Mouse (Mus musculus): ENCODE data around the gene Neurod2. TPM values are rescaled to one million over a fixed set of nuclear protein-coding genes. Genes with fewer than 3 reads are reported as not detected.

The Neurod2 gene
- polyA plus RNA-seq, 1 experiment from 2014 or later, result not detected

DNA sequence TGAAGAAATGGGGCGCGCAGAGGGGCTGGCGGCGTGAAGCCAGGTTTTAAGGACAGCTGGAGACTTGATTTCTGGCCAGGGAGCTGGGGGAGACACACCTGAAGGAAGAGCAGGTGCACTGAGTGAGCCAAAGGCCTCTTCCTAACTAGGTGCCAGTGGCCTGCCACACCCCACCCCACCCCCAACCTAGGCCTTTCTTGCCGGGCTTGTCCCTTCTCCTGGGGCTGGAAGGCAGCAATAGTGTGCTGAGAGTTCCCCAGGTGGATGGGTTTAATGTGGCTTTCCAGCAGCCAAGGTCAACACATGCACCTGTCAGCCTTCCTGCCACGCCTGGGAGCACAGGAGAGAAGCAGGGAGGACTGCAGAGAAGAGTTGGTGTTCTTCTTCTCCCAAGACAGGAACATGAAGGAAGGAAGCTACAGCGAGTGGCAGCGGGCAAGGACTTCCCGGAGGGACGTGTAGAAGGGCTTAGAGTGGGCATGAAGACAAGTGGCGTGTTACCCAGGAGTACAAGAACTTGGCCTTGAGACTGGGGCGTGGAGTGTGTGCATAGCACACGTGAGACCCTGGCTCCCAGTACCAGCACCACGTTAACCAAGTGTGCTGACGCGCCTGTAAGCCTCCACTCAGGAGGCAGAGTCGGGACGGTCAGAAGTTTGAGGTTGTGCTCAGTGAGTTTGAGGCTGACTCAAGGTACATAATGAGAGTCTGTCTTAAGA is 23.0 kb upstream of the Neurod2 start:
- Histone ChIP-seq H3K4me2 (no peak overlapping the region), H3K27ac (no peak overlapping the region)
- 63% methylated on average over 18 of the region's 18 CpGs for WGBS (ENCODE audit: insufficient replicate concordance)

DNA sequence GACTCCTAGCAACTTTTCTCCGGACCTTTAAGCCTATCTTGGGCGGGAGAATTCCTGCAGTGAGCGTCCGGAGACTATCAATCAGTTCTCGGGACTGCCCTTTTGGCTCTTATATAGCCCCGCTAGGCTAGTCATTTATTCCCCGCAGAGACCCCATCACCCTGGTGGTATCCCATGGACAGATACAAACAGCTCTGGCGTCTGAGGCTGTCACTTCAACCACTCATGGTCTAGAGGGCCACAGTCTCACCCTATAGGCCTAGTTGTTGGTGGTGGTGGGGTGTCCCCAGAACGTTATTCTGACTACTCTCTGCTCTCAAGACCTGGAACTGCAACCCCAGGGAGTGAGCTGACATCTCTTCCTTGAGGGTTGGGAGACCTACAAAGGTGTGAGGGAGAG is 19.9 kb upstream of the Neurod2 start:
- no peak overlapping the region for H3K27ac ChIP-seq
- H3K4me3 ChIP-seq (replicated peaks), result no peak overlapping the region
- WGBS (ENCODE audit: insufficient replicate concordance), result 5% methylated on average over 9 of the region's 9 CpGs
- H3K9ac ChIP-seq, result no peak overlapping the region
- peak overlapping the region; percentile 59; the same call in 1 of the 2 replicates for H3K4me2 ChIP-seq
- ATAC-seq (ENCODE audit: low read depth) (no peak), DNase-seq (no peak)
- H3K9me3 ChIP-seq (replicated peaks), result no peaks in the 10 kb centered on the region
- no peaks in the 10 kb centered on the region for H3K36me3 ChIP-seq
- 0 out of 2 replicates have a peak, but pooled peaks cover 9% of the 10 kb centered on the region for H3K4me1 ChIP-seq (replicated peaks)
- H3K27me3 ChIP-seq, result peaks cover 97% of the 10 kb centered on the region

More for the DNA sequence above, 23.0 kb upstream of the Neurod2 start:
- H3K4me3 ChIP-seq (replicated peaks), result no peak overlapping the region
- ATAC-seq (ENCODE audit: low read depth) (no peak), DNase-seq (no peak)
- peaks cover 26% of the 10 kb centered on the region for H3K4me1 ChIP-seq (replicated peaks)
- no peaks in the 10 kb centered on the region for H3K36me3 ChIP-seq
- H3K9me3 ChIP-seq (replicated peaks), result no peaks in the 10 kb centered on the region
- peaks cover 80% of the 10 kb centered on the region for H3K27me3 ChIP-seq
- no peak overlapping the region for H3K9ac ChIP-seq

- Histone ChIP-seq H3K4me1 (replicated peaks) (0 out of 2 replicates have a peak, but pooled peaks cover 9% of the 10 kb centered on the region), H3K4me2 (peak within 1 kb of the TSS; percentile 59), H3K4me3 (replicated peaks) (peak within 1 kb of the TSS; percentile 40), H3K27ac (no peak within 1 kb of the TSS), H3K9ac (no peak within 1 kb of the TSS), H3K27me3 (peaks cover 97% of the 10 kb centered on the region), H3K9me3 (replicated peaks) (no peaks in the 10 kb centered on the region), H3K36me3 (no peaks in the 10 kb centered on the region)
- WGBS (ENCODE audit: insufficient replicate concordance), result 3% methylated on average over 55 of the region's 55 CpGs
- ATAC-seq (ENCODE audit: low read depth), result no peak
- no peak for DNase-seq
These were observed 18.9 kb upstream of the Neurod2 start, which contains the start of gene Ppp1r1b for GRCm38 (mm10) chr11:98348083-98348961. Ppp1r1b (plus strand) TSS chr11:98348404.

DNA sequence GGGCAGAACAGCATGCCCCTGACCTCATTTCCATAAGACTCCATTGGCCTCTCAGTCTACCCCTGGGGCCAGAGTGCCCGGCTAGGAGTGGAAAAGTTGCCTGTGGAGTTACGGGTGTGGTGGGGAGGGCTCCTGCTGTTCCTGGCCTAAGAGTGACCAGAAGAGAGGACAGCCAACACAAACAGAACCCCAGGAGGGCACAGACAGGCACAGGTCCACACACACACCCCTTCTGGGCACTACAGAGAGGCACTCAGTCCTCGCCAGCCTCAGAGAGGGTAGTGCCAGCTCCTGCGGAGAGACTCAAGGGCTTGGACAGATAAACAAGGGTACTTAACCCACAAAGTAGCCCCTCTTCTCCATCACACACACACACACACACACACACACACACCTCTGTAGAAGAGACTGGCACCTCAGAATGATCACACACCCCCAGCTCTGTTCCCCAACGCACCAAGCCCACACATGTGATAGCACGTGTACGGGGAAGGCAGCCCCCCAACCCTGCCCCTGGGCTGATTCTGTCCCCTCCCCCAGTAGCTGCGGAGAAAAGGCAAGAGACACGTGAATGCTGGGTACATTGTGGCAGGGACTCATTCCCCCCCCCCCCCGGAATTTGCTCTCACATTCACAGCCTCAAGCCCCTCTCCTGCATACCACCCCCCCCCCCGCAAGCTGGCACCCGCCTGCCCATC is 18.1 kb upstream of the Neurod2 start:
- peaks cover 94% of the 10 kb centered on the region for H3K27me3 ChIP-seq
- no peaks in the 10 kb centered on the region for H3K9me3 ChIP-seq (replicated peaks)
- ATAC-seq (ENCODE audit: low read depth) (no peak), DNase-seq (no peak)
- no peak overlapping the region for H3K27ac ChIP-seq
- no peak overlapping the region for H3K4me2 ChIP-seq
- H3K36me3 ChIP-seq, result no peaks in the 10 kb centered on the region
- 10% methylated on average over 11 of the region's 12 CpGs for WGBS (ENCODE audit: insufficient replicate concordance)
- peaks cover 12% of the 10 kb centered on the region for H3K4me1 ChIP-seq (replicated peaks)
- no peak overlapping the region for H3K4me3 ChIP-seq (replicated peaks)
- no peak overlapping the region for H3K9ac ChIP-seq

DNA sequence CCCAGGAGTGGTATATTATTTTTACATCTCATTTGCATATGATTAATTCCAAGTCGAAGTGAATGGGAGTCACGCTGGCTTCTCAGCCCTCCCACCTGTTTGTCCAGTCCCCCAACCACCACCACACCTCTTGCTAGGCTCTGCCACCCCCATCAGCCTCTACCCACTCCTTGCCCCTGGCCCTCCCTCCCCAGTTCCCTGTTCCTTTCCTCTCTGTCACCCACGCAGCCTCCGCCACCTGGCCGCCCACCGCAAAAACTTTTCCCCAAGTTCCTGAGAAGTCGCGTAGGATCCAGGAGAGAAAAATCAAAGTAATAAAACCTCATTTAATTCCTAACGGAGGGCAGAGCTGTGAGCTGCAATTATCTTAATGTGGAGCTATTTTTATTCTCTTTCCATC is 16.7 kb upstream of the Neurod2 start:
- Histone ChIP-seq H3K27ac (no peak overlapping the region), H3K4me2 (no peak overlapping the region), H3K27me3 (peaks cover 94% of the 10 kb centered on the region), H3K4me3 (replicated peaks) (no peak overlapping the region), H3K9me3 (replicated peaks) (no peaks in the 10 kb centered on the region), H3K4me1 (replicated peaks) (peaks cover 17% of the 10 kb centered on the region), H3K36me3 (no peaks in the 10 kb centered on the region), H3K9ac (no peak overlapping the region)
- ATAC-seq (ENCODE audit: low read depth) (no peak), DNase-seq (no peak)
- WGBS (ENCODE audit: insufficient replicate concordance), result 18% methylated on average over 9 of the region's 9 CpGs

DNA sequence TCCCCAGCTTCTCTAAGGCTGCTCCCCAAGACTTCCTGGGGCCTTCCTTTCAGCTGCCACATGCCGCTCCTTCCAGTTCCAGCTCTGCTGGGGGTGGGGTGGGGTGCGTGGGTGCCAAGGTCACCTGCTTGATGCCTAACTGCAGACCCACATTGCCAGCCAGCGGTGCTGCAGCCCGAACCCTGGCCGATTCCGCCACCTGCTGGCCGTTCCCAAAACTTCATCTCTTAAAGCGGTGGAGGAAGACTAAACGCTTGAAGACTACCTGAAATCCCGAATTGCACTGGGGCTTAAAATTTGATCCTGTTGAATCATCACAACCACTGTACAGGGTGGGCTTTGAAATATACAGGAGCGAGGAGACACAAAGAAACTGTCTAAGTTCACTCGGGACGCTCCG is 15.8 kb upstream of the Neurod2 start:
- Histone ChIP-seq H3K4me2 (peak overlapping the region; percentile 19; the same call in 1 of the 2 replicates), H3K4me3 (replicated peaks) (no peak overlapping the region)
- 2% methylated on average over 14 of the region's 14 CpGs for WGBS (ENCODE audit: insufficient replicate concordance)

GRCm38 (mm10) chr11:98342000-98342945 is 12.8 kb upstream of the Neurod2 start:
- ATAC-seq (ENCODE audit: low read depth) (no peak), DNase-seq (peak; percentile 78)
- peak overlapping the region; percentile 39; the same call in 1 of the 2 replicates for H3K4me2 ChIP-seq
- no peak overlapping the region for H3K27ac ChIP-seq
- no peak overlapping the region for H3K4me3 ChIP-seq (replicated peaks)
- H3K36me3 ChIP-seq, result no peaks in the 10 kb centered on the region
- peaks cover 18% of the 10 kb centered on the region for H3K4me1 ChIP-seq (replicated peaks)
- peaks cover 92% of the 10 kb centered on the region for H3K27me3 ChIP-seq
- no peaks in the 10 kb centered on the region for H3K9me3 ChIP-seq (replicated peaks)
- H3K9ac ChIP-seq, result no peak overlapping the region
- 3% methylated on average over 29 of the region's 29 CpGs for WGBS (ENCODE audit: insufficient replicate concordance)

More for the DNA sequence above, 15.8 kb upstream of the Neurod2 start:
- Histone ChIP-seq H3K27ac (no peak overlapping the region), H3K27me3 (peaks cover 92% of the 10 kb centered on the region), H3K9me3 (replicated peaks) (no peaks in the 10 kb centered on the region), H3K9ac (no peak overlapping the region), H3K4me1 (replicated peaks) (peaks cover 17% of the 10 kb centered on the region), H3K36me3 (no peaks in the 10 kb centered on the region)
- ATAC-seq (ENCODE audit: low read depth) (no peak), DNase-seq (peak; percentile 48)

GRCm38 (mm10) chr11:98341174-98341573 is 11.7 kb upstream of the Neurod2 start:
- Histone ChIP-seq H3K27ac (no peak overlapping the region), H3K4me2 (no peak overlapping the region), H3K9me3 (replicated peaks) (no peaks in the 10 kb centered on the region), H3K36me3 (no peaks in the 10 kb centered on the region), H3K27me3 (peaks cover 92% of the 10 kb centered on the region), H3K4me1 (replicated peaks) (peaks cover 18% of the 10 kb centered on the region), H3K9ac (no peak overlapping the region), H3K4me3 (replicated peaks) (no peak overlapping the region)
- no peak for ATAC-seq (ENCODE audit: low read depth)
- 43% methylated on average over 4 of the region's 4 CpGs for WGBS (ENCODE audit: insufficient replicate concordance)
- no peak for DNase-seq

DNA sequence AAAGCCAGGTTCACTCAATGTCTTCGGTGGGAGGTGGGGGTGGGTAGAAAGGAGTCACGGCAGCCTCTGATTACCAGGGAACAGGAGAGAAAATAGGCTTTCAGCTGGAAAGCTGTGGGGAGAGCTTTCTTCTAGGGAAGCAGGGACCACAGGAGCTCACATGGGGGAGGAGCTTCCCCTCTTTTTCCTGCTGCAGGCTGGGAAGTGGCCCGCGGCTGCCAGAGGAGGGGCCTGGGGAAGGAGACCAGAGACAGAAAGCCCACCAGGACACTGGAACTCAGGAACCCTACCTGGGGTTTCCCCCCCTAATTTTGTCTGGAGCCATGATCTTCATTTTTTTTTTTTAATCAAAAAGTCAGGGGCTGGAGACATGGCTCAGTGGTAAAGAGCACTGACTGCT is 11.1 kb upstream of the Neurod2 start:
- ATAC-seq (ENCODE audit: low read depth) (no peak), DNase-seq (no peak)
- WGBS (ENCODE audit: insufficient replicate concordance), result 10% methylated on average over 4 of the region's 4 CpGs
- no peak overlapping the region for H3K4me3 ChIP-seq (replicated peaks)
- H3K36me3 ChIP-seq, result no peaks in the 10 kb centered on the region
- no peak overlapping the region for H3K9ac ChIP-seq
- H3K4me2 ChIP-seq, result no peak overlapping the region
- no peak overlapping the region for H3K27ac ChIP-seq
- H3K4me1 ChIP-seq (replicated peaks), result peaks cover 18% of the 10 kb centered on the region
- peaks cover 92% of the 10 kb centered on the region for H3K27me3 ChIP-seq
- H3K9me3 ChIP-seq (replicated peaks), result no peaks in the 10 kb centered on the region

DNA sequence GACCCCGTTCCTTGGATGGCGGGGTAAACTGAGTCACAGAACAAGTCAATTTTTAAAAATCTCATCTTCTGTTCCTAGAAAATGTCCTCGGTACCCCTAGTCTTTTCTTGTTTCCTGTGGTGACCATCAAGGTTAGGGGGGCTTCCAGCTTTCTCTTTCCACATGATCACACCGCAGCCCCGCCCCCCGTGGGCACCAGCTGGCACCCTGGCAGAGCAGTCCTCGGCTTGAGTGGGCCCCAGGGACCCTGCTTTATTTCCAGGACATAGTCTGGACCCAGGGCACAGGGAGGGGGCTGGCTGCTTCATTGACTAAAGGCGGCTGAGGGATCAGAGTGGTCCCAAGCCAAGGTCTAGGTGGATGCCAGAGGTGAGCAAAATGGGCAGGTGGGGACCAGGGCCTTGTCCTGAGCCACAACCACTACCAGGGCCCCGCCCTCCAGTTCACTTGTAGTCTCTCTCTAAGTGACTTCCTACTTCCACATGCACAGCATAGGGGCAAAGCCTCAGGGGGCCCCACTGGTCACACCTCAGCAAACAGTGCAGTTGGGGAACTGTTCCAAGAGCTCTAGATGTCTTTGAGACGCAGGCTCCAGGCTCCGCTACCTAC is 10.3 kb upstream of the Neurod2 start:
- WGBS (ENCODE audit: insufficient replicate concordance), result 10% methylated on average over 11 of the region's 11 CpGs
- Histone ChIP-seq H3K27ac (no peak overlapping the region), H3K27me3 (peaks cover 93% of the 10 kb centered on the region), H3K4me1 (replicated peaks) (peaks cover 23% of the 10 kb centered on the region), H3K4me3 (replicated peaks) (no peak overlapping the region), H3K9ac (no peak overlapping the region), H3K4me2 (peak overlapping the region; percentile 62; the same call in 1 of the 2 replicates), H3K36me3 (no peaks in the 10 kb centered on the region), H3K9me3 (replicated peaks) (no peaks in the 10 kb centered on the region)
- peak; percentile 31; the same call in 1 of the 2 replicates for ATAC-seq (ENCODE audit: low read depth)
- no peak for DNase-seq
